Mouse (Mus musculus) limb, embryonic 10.5 days (tissue): ENCODE measurements around the gene Wipf2. TPM values are rescaled to one million over a fixed set of nuclear protein-coding genes. Genes with fewer than 3 reads are reported as not detected.

Experiments
- DNase-seq: peaks from one replicate; pipeline ENCODE4 v3.0.0-alpha.2; 2017; ENCODE audit warnings: low spot score
- H3K27ac ChIP-seq: fragments of 300-500 bp; sonication (generic); 2 replicates; pipeline ENCODE4 v1.5.1; 2016; ENCODE audit warnings: mild to moderate bottlenecking
- H3K27me3 ChIP-seq: fragments of 300-500 bp; sonication (generic); 2 replicates; pipeline ENCODE4 v1.6.1; 2016; ENCODE audit warnings: low read depth, mild to moderate bottlenecking; ENCODE audit not compliant: poor library complexity, severe bottlenecking
- H3K36me3 ChIP-seq: fragments of 300-500 bp; sonication (generic); 2 replicates; pipeline ENCODE4 v1.6.1; 2016; ENCODE audit warnings: mild to moderate bottlenecking, moderate library complexity
- H3K4me1 ChIP-seq: fragments of 300-500 bp; sonication (generic); 2 replicates; pipeline ENCODE4 v1.6.1; 2016
- H3K4me3 ChIP-seq: fragments of 300-500 bp; sonication (generic); 2 replicates; pipeline ENCODE4 v1.5.1; 2016; ENCODE audit warnings: mild to moderate bottlenecking, moderate library complexity
- H3K9me3 ChIP-seq: fragments of 300-500 bp; sonication (generic); replicated peaks from 2 replicates; pipeline ENCODE4 v1.6.1; 2016; ENCODE audit warnings: mild to moderate bottlenecking
- WGBS: fragments of 180-500 bp; shearing (Covaris S2); methylation state at CpG from one replicate; pipeline ENCODE4 v1.1.7; 2016; 5-methylcytosine and 5-hydroxymethylcytosine counted together
- polyA plus RNA-seq: library from polyadenylated mRNA; unstranded; fragments of >200 nt; fragmentation: Nextera tagmentation; extraction: Ambion mirVana; gene quantifications from 2 replicates; pipeline ENCODE4 v1.2.1, GENCODE M21; 2016

Wipf2 gene
- polyA plus RNA-seq, 1 experiment from 2014 or later: 6.2 TPM

DNA sequence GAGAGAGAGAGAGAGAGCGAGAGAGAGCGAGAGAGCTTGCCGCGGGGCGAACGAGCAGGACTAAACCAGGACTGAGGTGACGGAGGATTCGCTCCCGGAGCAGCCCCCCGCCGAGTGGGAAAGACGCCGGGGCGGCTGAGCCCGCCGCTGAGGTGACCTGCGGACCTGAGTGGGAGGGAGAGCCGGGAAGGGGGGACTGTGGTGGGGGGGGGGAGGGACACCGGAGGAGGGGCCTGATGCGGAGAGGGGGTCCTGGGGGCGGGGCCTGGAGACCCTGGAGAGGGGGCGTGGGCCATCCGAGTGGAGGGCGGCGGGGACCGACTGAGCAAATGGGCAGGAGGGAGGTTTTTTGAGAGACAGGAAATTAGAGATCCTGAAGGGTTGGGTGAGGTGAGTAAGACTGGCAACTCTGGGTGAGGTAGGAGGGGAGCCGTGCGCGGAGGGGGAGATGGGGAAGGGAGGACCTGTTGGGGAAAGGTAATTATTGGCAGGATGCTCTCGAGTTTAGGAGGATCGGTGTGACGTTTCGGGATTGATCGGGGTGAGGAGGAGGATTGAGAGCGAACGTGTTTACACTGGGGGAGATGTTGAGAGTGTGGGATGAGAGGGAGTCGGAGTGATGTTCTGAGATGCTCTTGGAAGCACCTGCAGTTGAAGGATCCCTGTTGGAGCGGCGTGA, 452 bp downstream of the Wipf2 start:
- H3K36me3 ChIP-seq: peaks cover 31% of the 10 kb centered on the region
- peak; percentile 87 for DNase-seq
- peaks cover 12% of the 10 kb centered on the region for H3K4me1 ChIP-seq
- H3K9me3 ChIP-seq: no peaks in the 10 kb centered on the region
- H3K27ac ChIP-seq: peak overlapping the region; percentile 95
- no peaks in the 10 kb centered on the region for H3K27me3 ChIP-seq
- WGBS: under 1% methylated on average over 38 of the region's 39 CpGs
- peak overlapping the region; percentile 69 for H3K4me3 ChIP-seq

DNA sequence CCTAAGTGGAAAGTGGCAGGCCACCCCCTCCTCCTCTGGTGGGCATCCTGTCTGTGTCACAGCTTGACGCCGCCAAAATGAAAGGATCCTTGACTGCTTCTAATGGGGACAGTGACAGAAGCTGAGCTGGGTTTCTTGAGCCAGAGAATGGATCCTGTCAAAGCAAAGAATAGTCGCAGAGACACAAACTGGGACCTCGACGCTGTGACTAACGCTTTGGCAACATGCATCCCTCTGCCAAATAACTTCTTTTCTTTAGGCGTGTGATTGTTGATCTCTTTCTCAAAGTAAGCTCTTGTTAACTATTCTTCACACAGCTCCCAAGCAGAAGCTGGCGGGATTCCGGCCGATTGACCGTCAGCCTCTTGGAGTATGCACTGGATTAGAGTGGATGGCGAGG, 3.9 kb downstream of the Wipf2 start:
- 93% methylated on average over 12 of the region's 12 CpGs for WGBS
- no peak overlapping the region for H3K27ac ChIP-seq
- H3K27me3 ChIP-seq: no peaks in the 10 kb centered on the region
- peaks cover 20% of the 10 kb centered on the region for H3K4me1 ChIP-seq
- H3K36me3 ChIP-seq: peaks cover 63% of the 10 kb centered on the region
- no peaks in the 10 kb centered on the region for H3K9me3 ChIP-seq
- DNase-seq: no peak
- no peak overlapping the region for H3K4me3 ChIP-seq

GRCm38 (mm10) chr11:98869906-98870305, 6.5 kb downstream of the Wipf2 start:
- 96% methylated on average over 8 of the region's 8 CpGs for WGBS
- H3K27me3 ChIP-seq: no peaks in the 10 kb centered on the region
- no peak for DNase-seq
- no peak overlapping the region for H3K4me3 ChIP-seq
- peaks cover 8% of the 10 kb centered on the region; the same call in 1 of the 2 replicates for H3K4me1 ChIP-seq
- H3K9me3 ChIP-seq: no peaks in the 10 kb centered on the region
- H3K36me3 ChIP-seq: peaks cover 87% of the 10 kb centered on the region
- no peak overlapping the region for H3K27ac ChIP-seq

- no peaks in the 10 kb centered on the region for H3K27me3 ChIP-seq
- no peak overlapping the region for H3K4me3 ChIP-seq
- DNase-seq: no peak
- H3K9me3 ChIP-seq: no peaks in the 10 kb centered on the region
- H3K4me1 ChIP-seq: peaks cover 8% of the 10 kb centered on the region; the same call in 1 of the 2 replicates
- no peak overlapping the region for H3K27ac ChIP-seq
- 83% methylated on average over 5 of the region's 5 CpGs for WGBS
- H3K36me3 ChIP-seq: peaks cover 95% of the 10 kb centered on the region
Observed at GRCm38 (mm10) chr11:98870791-98871190, 7.4 kb downstream of the Wipf2 start.

- H3K27me3 ChIP-seq: no peaks in the 10 kb centered on the region
- no peak for DNase-seq
- H3K36me3 ChIP-seq: peaks cover 90% of the 10 kb centered on the region
- no peaks in the 10 kb centered on the region for H3K9me3 ChIP-seq
- peaks cover 8% of the 10 kb centered on the region; the same call in 1 of the 2 replicates for H3K4me1 ChIP-seq
- 69% methylated on average over 4 of the region's 4 CpGs for WGBS
- H3K4me3 ChIP-seq: no peak overlapping the region
- H3K27ac ChIP-seq: no peak overlapping the region
Observed at GRCm38 (mm10) chr11:98871416-98871815, 8.0 kb downstream of the Wipf2 start.

DNA sequence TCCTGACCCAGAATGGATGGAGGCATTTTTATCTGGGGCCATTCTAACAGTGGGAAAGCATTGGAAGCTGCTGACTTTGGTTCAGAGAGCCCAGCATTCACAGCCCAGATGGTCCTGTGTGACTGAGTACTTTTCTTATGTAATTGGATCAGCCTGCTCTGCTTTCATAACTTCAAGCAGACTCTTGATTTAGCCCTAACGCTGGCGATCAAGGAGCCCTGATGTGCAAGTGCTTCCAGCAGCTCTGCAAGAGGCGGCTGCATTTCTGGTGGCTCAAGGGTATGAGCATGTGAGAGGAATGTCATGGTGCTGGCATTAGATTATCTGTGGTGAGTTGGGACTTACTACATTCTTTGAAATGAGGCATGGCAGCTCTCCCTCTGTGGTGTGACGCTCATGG, 8.6 kb downstream of the Wipf2 start:
- Histone ChIP-seq H3K4me1 (peaks cover 8% of the 10 kb centered on the region; the same call in 1 of the 2 replicates), H3K36me3 (peaks cover 85% of the 10 kb centered on the region), H3K27me3 (no peaks in the 10 kb centered on the region), H3K27ac (no peak overlapping the region), H3K9me3 (no peaks in the 10 kb centered on the region), H3K4me3 (no peak overlapping the region)
- no peak for DNase-seq
- WGBS: 85% methylated on average over 4 of the region's 4 CpGs

DNA sequence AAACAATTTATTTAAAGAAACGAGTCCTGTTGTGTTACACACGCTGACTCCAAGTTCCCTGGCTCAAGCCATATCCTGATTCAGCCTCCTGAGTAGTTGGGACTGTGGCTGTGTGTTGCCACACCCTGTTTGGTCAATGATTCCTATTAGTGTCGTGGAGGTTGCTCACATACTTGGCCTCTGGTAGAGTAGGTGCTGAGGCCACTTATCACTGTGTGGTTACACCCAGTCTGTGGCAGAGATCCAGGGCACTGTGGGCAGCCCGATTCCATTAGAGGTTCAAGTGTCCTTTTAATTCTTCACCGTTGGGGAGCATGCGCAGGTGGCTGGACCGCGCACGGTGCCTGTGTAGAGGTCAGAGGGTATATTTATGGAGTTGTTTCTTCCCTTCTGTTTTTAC, 10.5 kb downstream of the Wipf2 start:
- Histone ChIP-seq H3K27me3 (no peaks in the 10 kb centered on the region), H3K4me1 (peaks cover 18% of the 10 kb centered on the region), H3K4me3 (no peak overlapping the region), H3K9me3 (no peaks in the 10 kb centered on the region), H3K27ac (no peak overlapping the region), H3K36me3 (peaks cover 72% of the 10 kb centered on the region)
- DNase-seq: no peak
- WGBS: 96% methylated on average over 9 of the region's 9 CpGs

DNA sequence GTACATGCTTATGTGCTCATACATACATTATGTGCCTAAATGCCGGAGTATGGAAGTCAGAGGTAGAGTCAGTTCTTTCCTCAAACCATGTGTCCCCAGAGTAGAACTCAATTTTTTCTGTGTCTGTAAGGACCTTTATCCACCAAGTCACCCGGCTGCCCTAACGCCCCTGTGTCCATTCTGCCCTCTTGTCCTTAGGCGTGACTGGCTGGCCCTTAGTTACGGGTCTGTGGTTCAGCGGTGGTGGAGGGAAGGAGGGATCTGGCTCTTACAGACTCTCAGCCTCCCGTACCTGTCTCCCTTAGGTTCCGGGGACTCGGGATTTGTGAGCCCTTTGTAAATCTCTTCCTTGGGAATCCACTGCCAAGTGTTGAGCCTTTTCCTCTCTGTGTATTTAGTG, 13.6 kb downstream of the Wipf2 start:
- WGBS: 85% methylated on average over 9 of the region's 9 CpGs
- Histone ChIP-seq H3K27me3 (no peaks in the 10 kb centered on the region), H3K36me3 (peaks cover 64% of the 10 kb centered on the region), H3K27ac (no peak overlapping the region), H3K4me3 (no peak overlapping the region), H3K4me1 (peaks cover 11% of the 10 kb centered on the region), H3K9me3 (no peaks in the 10 kb centered on the region)
- no peak for DNase-seq

DNA sequence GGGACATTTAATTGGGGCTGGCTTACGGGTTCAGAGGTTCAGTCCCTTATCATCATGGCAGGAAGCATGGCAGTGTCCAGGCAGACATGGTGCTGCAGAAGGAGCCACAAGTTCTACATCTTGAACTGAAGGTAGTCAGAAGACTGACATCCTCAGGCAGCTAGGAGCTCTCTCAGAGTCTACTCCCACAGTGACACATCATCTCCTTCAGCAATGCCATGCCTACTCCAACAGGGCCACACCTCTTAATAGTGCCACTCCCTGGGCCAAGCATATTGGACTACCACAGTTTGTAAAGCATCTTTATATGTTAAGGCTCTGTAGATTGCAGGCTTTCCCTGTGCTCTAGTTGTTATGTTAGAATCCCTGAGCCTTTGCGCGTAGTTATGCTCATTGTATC, 24.3 kb downstream of the Wipf2 start:
- H3K27ac ChIP-seq: no peak overlapping the region
- H3K4me3 ChIP-seq: no peak overlapping the region
- WGBS: 97% methylated on average over 3 of the region's 3 CpGs
- H3K36me3 ChIP-seq: peaks cover 89% of the 10 kb centered on the region
- no peak for DNase-seq
- H3K4me1 ChIP-seq: peaks cover 9% of the 10 kb centered on the region
- H3K9me3 ChIP-seq: no peaks in the 10 kb centered on the region
- no peaks in the 10 kb centered on the region for H3K27me3 ChIP-seq

- H3K27ac ChIP-seq: no peak overlapping the region
- peaks cover 100% of the 10 kb centered on the region for H3K36me3 ChIP-seq
- no peaks in the 10 kb centered on the region for H3K27me3 ChIP-seq
- WGBS: 94% methylated on average over 4 of the region's 4 CpGs
- no peak overlapping the region for H3K4me3 ChIP-seq
- H3K9me3 ChIP-seq: no peaks in the 10 kb centered on the region
- DNase-seq: no peak
- H3K4me1 ChIP-seq: peaks cover 9% of the 10 kb centered on the region
Observed at GRCm38 (mm10) chr11:98889077-98889476, 25.6 kb downstream of the Wipf2 start.

DNA sequence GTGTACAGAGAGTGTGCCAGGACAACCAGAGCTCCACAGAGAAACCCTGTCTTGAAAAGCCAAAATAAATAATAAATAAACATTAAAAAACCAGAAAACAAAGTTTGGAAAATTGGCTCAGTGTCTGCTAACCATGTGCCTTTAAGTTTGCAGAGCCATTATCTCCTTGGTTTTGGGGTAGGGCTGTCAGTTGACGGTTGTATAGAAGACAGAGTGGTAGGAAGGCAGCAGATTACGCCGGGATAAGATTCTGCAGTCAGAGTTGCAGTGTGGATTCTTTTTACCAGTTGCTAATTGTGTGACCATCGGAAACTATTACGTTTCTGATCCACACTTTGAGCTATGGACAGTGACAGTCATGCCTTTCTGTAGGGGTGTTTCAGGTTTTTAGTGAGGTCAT, 26.5 kb downstream of the Wipf2 start:
- no peak overlapping the region for H3K27ac ChIP-seq
- no peak overlapping the region for H3K4me3 ChIP-seq
- WGBS: 91% methylated on average over 5 of the region's 5 CpGs
- H3K4me1 ChIP-seq: peaks cover 9% of the 10 kb centered on the region
- no peaks in the 10 kb centered on the region for H3K9me3 ChIP-seq
- no peaks in the 10 kb centered on the region for H3K27me3 ChIP-seq
- peaks cover 99% of the 10 kb centered on the region for H3K36me3 ChIP-seq
- DNase-seq: no peak

DNA sequence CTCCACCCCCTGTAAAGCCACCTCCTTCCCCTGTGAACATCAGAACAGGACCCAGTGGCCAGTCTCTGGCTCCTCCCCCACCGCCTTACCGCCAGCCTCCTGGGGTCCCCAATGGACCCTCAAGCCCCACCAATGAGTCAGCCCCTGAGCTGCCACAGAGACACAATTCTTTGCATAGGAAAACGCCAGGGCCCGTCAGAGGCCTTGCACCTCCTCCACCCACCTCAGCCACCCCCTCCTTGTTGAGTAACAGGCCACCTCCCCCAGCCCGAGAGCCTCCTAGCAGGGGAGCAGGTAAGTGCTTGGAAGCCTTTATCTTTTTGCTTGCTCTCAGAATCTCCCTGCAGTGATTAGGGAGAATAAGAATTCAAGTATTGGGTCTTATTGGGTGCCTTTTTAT, 29.0 kb downstream of the Wipf2 start:
- Histone ChIP-seq H3K4me3 (no peak overlapping the region), H3K36me3 (peaks cover 99% of the 10 kb centered on the region), H3K27ac (peak overlapping the region; percentile 57; the same call in 1 of the 2 replicates), H3K4me1 (peaks cover 9% of the 10 kb centered on the region), H3K9me3 (no peaks in the 10 kb centered on the region), H3K27me3 (no peaks in the 10 kb centered on the region)
- 64% methylated on average over 5 of the region's 5 CpGs for WGBS
- DNase-seq: no peak

- H3K4me3 ChIP-seq: no peak overlapping the region
- no peaks in the 10 kb centered on the region for H3K9me3 ChIP-seq
- peaks cover 87% of the 10 kb centered on the region for H3K36me3 ChIP-seq
- DNase-seq: no peak
- no peak overlapping the region for H3K27ac ChIP-seq
- H3K27me3 ChIP-seq: no peaks in the 10 kb centered on the region
- peaks cover 24% of the 10 kb centered on the region for H3K4me1 ChIP-seq
- 82% methylated on average over 12 of the region's 12 CpGs for WGBS
Observed at GRCm38 (mm10) chr11:98900529-98901125, 37.2 kb downstream of the Wipf2 start.
